Mouse (Mus musculus): ENCODE data around the gene Arid3b.

Arid3b gene

DNA sequence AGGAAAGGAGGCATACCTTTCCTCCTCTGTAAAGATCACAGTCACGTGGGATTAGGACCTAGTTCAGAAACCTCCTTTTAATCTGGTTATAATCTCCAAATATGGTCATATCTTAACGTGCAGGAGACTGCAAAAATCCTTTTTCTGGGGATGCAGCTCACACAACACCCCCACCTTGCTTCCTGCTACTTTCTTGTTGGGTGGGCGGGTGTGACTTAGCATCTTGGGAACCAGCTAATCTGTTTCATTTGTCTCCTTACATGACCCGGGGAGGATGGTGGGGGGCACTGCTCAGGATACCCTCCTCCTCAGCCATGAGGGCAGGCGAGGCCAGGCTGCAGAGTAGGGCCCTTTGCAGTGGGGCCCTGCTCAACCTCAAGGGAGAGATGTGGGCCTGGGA, 61.6 kb downstream of the Arid3b start:
- peak; percentile 86 for DNase-seq

DNA sequence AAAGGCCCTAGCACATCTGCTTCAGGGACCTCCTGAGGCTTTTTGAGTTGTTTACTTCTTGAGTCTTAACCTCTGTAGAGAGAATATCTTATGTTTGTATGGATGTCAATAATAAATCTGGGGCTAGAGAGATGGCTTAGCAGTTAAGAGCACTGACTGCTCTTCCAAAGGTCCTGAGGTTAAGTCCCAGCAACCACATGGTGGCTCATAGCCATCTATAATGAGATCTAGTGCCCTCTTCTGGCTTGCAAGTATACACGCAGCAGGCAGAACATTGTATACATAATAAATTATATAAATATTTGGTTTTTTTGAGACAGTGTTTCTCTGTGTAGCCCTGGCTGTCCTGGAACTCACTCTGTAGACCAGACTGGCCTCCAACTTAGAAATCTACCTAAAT, 62.4 kb downstream of the Arid3b start:
- DNase-seq, result no peak

DNA sequence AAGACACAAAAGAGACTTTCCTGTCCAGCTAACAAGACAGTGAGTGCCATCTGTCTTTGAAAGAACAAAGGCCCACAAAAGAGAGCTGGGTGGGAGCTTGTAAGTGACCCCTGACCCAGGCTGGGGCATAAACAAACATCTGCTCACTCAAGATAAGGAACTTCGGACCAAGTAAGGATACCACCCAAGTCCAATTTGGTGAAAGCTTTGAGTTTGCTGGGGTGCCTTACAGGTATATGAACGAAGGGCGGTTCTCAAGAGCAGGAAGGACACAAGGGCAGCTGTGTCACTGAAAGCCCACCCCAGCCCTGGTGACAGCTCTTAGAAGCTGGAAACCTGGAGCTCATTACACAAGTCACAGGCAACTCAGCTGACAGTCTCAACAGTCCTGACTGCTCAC, 62.8 kb downstream of the Arid3b start:
- DNase-seq, result no peak

DNA sequence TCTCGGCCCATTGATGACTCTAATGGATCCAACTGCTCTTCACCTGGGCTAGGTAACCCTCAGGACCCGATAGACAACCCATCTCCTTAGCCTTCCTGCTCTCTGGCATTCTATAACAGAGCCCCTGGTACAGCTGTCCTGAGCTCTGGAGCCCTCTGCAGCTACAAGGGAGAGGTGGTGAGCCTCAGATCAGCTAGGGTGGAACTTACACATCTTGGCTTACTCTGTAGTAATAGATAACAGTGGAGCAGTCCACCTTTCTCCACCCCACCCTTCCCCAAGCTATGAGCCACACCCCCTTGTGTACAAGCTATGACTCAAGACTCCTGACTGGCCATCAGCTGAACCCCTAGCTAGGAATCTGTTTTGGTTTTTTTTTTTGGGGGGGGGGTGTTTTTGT, 65.8 kb downstream of the Arid3b start:
- DNase-seq, result no peak

DNA sequence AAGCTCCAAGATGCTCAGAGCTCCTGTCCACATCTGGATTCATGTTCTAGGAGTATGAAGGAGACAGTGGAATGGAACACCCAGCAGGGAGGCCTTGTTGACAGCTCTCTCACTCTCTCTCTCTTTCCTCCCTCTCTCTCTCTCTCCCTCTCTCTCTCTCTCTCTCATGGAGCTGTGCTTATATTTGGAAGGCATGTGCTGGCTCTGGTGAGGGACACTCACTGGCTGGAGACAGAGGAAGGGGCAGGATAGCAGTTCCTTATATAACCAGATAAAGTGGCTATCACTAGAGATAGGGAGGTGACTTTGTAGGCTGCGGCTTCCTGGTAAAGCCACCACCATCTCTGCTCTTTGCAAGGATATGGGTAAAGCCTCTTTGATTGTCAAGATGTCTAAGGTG, 66.4 kb downstream of the Arid3b start:
- no peak for DNase-seq

DNA sequence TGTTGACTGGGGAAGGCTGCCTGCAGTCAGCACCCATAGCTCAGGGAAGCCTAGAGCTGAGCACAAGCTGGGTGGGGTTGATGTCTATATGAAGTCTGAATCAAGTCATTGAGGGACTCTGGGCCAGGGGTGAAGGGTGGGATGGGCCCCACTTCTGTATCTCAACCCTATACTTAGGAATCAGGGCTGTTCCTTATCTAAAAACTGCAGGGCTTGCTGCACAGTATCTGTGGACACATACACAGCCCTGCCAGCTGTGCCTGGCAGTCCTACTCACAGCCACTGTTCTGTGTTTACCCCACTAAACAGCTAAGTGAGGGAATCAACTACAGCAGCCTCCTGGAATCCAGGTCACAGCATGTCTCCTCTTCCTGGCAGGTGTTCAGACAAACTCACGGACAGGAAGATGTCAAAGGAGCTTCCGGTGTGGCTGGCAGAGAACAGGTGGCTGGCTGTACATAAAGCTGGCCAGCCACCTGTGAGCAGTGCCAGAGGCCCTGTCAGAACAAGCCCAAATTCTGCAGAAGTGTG, 67.0 kb downstream of the Arid3b start:
- no peak for DNase-seq

DNA sequence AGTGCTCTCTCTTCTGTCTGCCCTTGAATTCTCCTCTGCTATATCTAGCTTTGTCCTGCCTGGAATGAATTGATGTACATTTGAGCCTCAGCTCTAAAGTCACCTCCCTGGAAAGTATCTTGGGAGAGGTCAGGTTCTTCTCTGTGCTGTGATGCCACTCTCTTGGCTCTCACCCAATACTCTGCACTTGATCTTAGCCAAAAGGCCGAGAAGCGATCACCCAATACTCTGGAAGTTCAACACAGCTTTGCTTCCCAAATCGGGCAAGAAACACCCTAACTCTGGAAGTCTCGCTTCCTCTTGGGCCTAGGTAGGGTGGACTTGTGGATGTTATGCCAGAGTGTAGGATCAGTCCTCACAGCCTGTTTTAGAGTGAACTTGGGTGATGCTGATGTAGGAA, 69.4 kb downstream of the Arid3b start:
- DNase-seq, result no peak

DNA sequence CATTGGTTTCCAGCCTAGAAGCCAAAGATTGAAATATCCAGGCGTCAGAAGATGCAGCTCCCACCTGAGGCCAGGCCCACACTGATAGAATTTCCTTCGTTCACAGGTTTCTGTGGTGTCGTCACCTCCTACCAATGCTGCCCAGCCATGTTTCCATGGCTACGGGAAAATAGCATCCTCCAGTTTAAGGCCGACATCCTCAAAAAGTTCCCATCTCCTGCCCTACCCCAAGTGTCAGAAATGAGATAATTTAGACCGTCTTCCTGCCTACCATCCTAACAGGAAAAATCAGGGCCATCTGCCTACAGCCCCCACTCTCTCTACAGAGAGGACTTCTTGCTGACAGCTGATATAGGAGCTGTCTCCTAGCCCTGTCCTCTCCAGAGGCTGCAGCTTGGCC, 70.2 kb downstream of the Arid3b start:
- peak; percentile 67 for DNase-seq

DNA sequence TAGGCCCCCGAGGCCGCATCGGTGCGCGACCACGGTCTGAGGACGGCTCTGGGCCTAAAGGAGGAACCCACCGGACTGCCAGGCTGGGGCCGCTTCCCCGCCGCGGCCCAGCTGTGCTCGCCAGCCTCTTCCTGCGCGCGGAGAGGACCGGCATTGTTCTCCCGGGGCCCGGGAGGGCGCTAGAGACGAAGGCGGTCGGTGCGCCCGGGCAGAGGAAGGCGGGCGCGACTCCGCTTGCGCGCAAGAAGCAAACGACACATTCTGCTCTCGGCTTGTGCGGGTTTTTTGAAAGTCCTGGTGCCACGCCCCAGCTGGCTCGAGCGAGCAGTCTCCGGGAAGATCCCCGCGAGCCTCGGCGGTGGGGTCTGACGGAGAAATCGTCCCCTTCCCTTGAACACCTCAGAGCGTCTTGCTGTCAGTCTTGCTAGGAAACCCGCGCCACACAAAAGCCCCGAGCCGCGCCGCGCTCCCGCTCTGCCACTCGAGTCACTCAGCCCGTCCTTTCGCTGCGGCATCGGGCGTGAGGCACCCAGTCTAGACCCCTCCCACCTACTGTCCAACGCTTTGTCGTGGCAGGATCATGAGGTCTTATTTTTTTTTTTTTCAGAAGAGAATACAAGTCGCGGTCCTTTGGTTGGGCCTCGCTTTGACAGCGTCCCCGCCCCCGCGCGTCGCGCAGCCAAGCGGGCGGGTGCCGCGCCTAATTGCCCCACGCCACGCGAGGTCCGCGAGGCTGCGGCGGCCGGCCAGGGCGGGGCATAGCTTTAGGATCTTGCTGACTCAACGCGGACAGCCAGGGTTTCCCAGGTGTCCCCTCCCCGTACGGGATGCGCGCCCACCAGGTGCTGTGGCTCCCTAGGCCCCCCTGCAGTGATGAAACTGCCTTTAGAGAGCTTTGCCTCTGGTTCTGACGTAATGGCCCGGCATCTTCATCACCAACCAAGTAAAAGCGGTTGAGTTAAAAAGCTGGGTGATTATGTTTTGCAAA, 70.9 kb downstream of the Arid3b start, which contains the start of gene Clk3:
Clk3 (minus strand) TSS at position 497 of the 988 bp plus-strand sequence.
- DNase-seq, result peak; percentile 86

DNA sequence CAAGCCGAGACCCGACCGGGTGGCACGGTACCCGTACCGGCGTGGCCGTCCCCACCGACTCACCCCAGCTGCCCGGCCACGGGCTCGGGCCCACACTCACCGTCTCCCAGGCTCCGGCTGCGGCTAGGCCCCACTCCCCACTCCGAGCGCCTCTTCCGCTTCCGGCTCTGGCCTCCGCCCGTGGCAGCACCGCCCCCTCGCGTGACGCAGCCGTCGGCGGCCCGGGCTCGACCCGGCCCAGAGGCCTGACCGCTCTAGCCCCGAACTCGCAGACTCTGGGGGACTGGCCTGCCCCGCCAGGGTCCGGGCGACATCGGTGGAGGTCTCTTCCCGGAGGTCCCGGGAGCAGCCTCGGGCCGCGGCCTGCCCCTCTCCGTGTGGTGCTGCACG, 71.6 kb downstream of the Arid3b start:
- DNase-seq, result peak; percentile 95

DNA sequence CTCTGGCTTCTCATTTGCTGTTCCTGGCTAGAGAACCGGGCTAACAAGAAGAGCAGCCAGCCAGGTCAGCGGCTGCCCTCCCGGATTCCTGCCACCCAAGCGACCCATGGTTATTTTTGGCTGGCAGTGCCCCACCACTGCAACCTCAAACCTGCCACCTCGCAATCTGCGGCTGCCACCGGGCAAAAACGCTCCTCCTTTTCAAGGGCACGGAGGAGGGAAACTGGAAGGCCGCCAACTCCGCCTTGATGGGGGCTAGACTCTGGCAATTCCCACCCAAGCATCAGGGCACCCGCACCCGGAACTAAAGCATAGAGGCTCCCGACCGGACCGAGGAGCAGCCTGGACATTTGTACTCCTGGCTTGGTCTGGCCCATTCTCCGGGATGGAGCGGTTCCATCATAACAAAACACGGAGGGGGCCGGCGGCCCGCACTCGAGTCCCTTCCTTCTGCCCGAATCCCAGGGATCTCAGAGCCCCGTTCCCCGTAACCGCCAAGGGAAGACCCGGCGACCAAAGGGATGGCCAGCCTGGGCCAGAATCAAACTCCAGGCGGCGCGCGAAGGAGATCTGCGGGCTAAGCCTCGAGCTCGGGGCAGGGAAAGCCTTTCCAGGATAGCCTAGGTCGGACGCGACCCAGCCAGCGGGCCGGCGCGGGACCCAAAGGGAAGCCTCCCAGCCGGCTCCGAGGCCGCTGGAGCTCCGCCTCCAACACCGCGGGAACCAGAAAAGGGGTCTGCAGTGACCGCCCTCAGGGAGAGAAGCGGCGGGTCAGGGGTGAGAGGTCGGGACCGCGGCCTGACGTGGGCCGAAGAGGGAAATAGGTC, 72.2 kb downstream of the Arid3b start:
- peak; percentile 83 for DNase-seq

DNA sequence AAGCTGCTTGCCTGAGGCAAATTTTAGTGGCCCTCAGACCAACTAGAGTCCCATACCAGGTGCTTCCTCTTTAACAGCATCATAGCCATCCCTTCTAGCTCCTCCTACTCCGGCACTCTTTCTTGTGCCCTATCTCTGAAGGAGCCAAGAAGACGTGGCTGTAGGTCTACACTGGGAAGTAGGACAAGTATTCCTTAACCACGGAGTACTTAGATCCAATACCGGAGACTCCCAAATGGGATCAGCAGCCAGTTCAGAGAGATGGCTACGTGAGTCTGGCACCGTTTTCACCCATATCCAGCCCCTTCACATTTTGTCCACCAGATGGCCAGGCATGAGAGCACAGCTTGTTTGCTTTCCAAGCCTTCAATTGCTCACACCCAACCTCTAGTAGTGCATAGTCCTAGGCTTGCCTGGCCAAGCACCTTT, 74.0 kb downstream of the Arid3b start:
- no peak for DNase-seq

DNA sequence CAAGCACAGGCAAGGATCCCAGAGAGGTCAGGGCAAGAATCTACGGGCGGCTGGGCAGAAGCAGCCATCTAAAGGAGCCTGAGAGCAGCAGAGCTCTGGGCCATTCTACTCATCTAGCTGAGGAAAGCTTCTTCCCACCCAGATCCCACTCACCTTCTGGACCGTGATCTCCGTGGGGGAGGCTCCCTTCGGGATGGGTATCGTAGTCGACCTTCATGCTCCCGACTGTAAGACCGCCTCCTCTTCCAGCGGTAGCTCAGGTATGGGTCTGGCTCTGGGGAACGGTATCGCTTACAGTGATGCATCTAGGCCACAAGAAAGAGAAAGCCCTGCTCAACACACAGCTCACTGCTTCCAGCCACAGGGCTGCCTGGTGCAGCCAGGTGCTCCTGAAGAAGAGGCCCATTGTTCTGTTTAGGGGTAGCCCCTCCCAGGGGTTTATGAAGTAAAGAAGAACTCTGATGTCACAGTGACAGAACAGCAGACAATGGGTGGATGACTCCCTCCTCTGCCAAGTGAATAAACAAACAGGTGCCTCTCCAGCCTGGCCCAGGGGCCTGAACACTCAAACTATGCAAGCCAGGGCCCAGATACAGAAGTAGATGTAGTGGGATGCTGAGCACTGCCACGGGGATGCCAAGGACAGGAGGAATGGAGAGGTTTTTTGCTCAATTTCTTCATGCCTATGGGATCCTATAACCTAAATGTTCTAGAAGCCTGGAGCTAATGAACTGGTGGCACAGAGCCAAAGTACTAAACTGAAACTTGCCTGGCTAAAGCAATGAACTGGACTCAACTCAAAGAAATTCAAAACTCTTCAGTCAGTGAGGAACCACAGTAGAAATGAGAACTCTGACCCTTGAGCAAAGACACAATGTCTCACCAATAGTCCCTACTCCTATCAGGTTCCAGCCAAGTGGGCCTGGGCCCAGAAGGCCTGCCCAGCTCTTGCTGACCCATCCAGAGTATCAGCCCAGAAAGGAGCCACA, 74.7 kb downstream of the Arid3b start:
- DNase-seq, result no peak

DNA sequence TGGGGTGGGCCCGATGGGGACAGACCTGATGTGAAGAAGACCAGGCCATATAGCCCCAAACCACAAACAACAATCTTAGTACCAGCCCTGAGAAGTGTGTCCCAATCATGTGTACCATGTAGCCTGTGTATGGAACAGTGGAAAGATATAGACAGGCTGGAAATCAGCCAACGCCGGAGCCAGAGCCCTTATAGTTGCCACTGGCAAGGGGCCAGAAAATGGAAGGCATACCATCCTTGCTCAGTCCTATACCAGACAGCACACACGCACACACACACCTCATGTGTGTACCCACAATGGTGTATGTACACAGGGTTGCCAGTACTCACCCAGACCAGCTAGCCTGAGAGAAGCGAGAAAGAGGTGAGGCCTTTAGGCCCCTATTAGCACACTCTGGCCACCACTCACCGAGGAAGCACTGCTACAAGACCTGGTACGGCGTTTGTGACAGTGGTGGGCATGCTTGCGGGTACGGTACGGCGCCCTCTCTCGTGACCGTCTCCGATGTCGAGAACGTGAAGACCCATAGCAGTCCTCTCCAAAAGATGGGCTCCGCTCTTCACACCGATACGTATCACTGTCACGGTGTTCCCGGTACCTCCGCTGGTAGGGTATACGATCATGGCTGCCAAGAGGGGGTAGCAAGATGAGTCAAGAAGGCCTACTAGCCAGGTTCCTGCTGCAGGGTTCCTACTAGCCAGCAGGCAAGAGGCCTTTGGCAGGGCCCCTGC, 76.0 kb downstream of the Arid3b start:
- DNase-seq, result no peak

DNA sequence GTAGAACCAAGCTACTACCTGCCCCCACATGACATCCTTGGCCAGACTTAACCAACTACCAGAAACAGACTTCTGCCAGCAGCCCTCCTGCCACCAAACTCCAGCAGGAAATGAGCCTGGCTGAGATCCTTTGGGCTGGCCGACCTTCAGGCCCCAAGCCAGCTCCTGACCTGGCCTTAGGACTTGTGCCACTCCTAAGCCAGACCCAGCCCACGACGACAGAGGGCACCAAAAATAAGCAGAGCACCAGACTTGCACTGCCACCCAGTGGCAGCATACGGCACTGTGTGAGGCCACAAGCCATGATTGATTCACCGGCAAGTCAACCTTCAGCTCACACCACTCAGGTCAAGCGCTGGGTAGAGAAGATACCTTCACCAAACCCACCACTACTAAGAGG, 77.3 kb downstream of the Arid3b start:
- DNase-seq, result peak; percentile 65

DNA sequence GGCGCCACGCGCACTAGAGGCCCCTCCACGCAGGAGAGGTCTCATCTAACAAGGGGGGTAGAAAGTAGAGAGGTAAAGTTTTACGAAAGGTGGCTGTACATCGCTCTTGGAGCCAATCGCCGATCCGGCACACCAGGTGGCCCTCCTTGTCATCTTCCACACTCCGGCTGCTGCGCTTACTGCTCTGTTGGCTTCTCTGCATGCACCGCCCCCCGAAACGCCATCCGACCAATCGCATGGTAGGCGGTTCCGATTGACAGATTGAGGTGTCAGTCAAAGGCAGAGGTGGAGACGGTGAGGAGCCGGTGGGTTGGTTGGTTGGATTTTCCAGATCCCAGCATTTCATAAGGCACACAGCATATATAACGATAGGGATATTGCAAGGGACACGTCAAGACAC, 78.1 kb downstream of the Arid3b start:
- peak; percentile 69 for DNase-seq

DNA sequence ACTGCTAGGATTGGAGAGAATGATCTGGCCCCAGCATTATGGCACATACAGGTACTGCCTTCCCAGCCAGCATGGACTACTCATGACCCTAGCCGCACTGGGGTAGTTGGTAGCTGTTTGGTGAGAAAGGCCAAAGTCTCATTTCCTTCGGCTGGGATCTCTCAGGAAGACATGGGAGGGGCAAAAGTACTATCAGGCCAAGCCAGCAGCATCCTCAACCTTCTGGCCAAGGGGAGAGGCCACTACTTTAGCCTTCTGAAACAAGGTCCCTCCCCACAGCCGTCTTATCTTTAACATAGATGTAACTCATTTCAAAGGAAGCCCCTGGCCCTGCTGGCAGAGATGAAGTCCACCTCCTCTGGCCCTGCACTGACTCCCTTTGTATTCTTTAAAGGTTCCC, 79.0 kb downstream of the Arid3b start:
- no peak for DNase-seq

DNA sequence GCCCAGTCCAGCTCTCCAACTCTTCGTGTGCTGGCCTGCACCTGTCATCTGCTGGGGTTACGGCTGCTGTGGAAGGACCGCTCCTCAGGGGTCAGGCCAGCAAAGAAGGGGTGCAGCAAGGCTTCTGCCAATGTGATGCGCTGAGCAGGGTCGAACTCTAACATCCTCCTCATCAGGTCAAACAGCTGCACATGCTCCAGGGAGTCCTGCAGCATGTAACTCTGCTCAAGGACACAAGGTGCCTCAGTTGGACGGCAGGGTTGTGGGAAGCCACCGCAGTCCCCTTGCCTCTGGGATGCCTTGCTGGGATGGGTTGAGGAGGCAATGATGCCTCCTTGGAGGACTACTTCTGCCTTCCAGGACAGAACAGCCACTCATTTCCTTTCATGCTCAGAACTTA, 85.7 kb downstream of the Arid3b start:
- no peak for DNase-seq

DNA sequence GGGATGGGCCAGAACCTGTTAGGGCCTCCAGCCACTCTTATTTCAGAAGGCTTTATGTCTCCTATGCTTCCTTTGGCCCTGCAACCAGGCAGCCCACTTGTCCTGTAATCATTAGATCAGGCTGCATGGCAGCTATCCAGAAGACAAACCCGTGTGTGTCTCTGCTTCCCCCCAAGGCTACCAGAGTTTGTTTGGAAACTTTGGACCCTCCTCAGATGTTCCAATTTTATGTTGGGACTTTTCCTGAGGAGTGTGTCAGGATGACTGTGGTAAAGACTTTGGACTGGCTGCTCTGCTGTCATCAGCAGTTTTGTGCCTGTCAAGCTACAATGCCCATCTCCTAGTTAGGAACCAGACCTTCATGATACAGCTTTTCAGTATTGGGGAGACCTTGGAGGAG, 87.8 kb downstream of the Arid3b start:
- DNase-seq, result no peak

DNA sequence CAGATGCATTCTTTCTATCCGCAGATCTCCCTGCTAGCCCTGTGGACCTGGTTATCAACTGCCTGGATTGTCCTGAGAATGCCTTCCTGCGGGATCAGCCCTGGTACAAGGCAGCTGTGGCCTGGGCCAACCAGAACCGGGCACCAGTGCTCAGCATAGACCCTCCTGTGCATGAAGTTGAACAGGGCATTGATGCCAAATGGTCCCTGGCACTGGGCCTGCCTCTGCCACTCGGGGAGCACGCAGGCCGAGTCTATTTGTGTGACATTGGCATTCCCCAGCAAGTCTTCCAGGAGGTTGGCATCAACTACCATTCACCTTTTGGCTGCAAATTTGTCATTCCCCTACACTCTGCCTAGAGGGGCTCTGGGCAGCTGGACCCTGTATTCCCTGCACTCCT, 88.5 kb downstream of the Arid3b start:
- no peak for DNase-seq

DNA sequence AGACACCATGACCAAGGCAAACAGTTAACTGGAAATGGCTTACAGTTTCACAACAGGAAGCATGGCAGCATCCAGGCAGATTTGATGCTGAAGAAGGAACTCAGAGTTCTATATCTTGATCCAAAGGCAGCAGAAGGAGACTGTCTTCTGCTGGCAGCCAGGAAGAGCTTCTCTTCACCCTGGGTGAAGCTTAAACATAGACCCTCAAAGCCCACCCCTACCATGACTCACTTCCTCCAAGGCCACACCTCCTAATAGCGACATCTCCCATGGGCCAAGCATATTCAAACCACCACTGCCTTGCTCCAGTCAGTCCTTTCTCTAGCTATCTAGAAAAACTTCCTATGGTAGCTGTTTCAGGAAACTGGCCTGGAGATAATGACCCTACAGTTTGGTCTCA, 89.5 kb downstream of the Arid3b start:
- no peak for DNase-seq
